7 mouse cellular contexts compared by ENCODE assay signal in the genomic region with DNA sequence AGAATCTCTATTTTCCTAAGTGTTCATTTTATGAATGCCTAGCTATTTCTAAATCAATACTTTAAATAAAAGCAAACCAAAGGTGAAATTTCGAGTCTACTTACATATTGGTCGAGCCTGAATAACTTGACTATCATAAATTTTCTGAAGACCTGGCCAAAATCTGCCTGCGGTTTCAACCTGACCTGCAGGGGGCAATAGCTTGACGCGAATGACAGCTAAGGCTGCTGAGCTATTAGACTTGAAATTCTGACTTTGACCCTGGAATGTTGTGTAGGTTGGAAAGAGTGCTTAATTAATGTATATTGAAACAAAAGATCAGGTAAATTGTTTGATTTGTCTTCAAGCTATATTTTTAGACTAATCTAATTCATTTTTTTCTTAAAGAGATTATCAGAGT.
A peak's percentile ranks its signal among the peaks of the same experiment; 100 is the strongest.
DNase-seq lines count a peak whose midpoint lies in the region; TF ChIP-seq lines count a peak whose summit lies in the region.

No protein-coding gene starts in this region.

- TF ChIP-seq CTCF in brain, embryonic 14.5 days (IDR thresholded peaks at IDR 0.05; ENCODE audit: borderline replicate concordance, extremely low read depth, insufficient read depth, insufficient read length), result peak; percentile 91

- TF ChIP-seq POLR2A in brain, embryonic 14.5 days (IDR thresholded peaks at IDR 0.05; ENCODE audit: borderline replicate concordance, extremely low read depth, insufficient read depth, insufficient read length, poor library complexity, severe bottlenecking), result no peak

- intact Hi-C loops in gastrocnemius, postnatal 14 days (cut with DNase I; ENCODE audit: low total_unique reads), result no loop called here
- intact Hi-C loops in left cerebral cortex, postnatal 25 days (cut with DNase I), result no loop called here

- DNase-seq in layer of hippocampus, adult 11-12 months (ENCODE audit: low spot score), result peak; percentile 80
- DNase-seq in layer of hippocampus, adult 9-10 months (ENCODE audit: low spot score), result no peak
- peak; percentile 20 for DNase-seq in Muller cell, postnatal 12 days (ENCODE audit: inconsistent ontology term)
- peak; percentile 90 for DNase-seq in brain, embryonic 14.5 days (ENCODE audit: low read depth)
- DNase-seq in gastrocnemius, postnatal 14 days, result peak; percentile 29
- DNase-seq in left cerebral cortex, postnatal 25 days (ENCODE audit: low spot score in 2 of 2), result peak; percentile 71 to 79
- DNase-seq in right cerebral cortex, postnatal 4 days, result peak; percentile 72
